Mouse (Mus musculus) CH12.LX (cell line): Measurements from ENCODE around the gene Coq10a.

ENCODE experiments used
- CTCF ChIP-seq, 2 experiments: IDR thresholded peaks in 1 of 2; conservative IDR thresholded peaks in 1 of 2; 2 replicates each; pipeline ENCODE4 v1.5.1; 2011 to 2012; ENCODE audit warnings: low read depth in 2 of 2, low read length in 2 of 2, improper control_type of control experiment in 1 of 2, inconsistent platforms in 1 of 2, mild to moderate bottlenecking in 1 of 2, moderate library complexity in 1 of 2
- E2F4 ChIP-seq: IDR thresholded peaks from 2 replicates; pipeline ENCODE4 v1.6.1; 2011; ENCODE audit warnings: low read depth, low read length, improper control_type of control experiment; ENCODE audit not compliant: insufficient replicate concordance
- EP300 ChIP-seq: IDR thresholded peaks from 2 replicates; pipeline ENCODE4 v1.6.1; 2011; ENCODE audit warnings: low read length, improper control_type of control experiment
- MAX ChIP-seq: IDR thresholded peaks from 2 replicates; pipeline ENCODE4 v1.6.1; 2011; ENCODE audit warnings: low read length, improper control_type of control experiment
- SMC3 ChIP-seq: IDR thresholded peaks from 2 replicates; pipeline ENCODE4 v1.6.1; 2011; ENCODE audit warnings: low read depth, low read length, improper control_type of control experiment
- TCF12 ChIP-seq: IDR thresholded peaks from 2 replicates; pipeline ENCODE4 v1.6.1; 2014; ENCODE audit warnings: low read depth, mild to moderate bottlenecking, inconsistent platforms, low read length, improper control_type of control experiment
- USF1 ChIP-seq: IDR thresholded peaks from 2 replicates; pipeline ENCODE4 v1.6.1; 2014; ENCODE audit warnings: low read depth, mild to moderate bottlenecking, inconsistent platforms, low read length, improper control_type of control experiment
- ZC3H11A ChIP-seq: IDR thresholded peaks from 2 replicates; pipeline ENCODE4 v1.6.1; 2012; ENCODE audit warnings: low read depth, mild to moderate bottlenecking, inconsistent platforms, low read length, improper control_type of control experiment

- TF ChIP-seq MAX (no peak), SMC3 (no peak), CTCF (conservative IDR thresholded peaks at IDR 0.05 in 1 of 2, IDR thresholded peaks at IDR 0.05 in 1 of 2; ENCODE audit: low read depth in 2 of 2, low read length in 2 of 2) (no peak), ZC3H11A (no peak), USF1 (no peak), EP300 (no peak), E2F4 (no peak), TCF12 (no peak)
Observed at GRCm38 (mm10) chr10:128412558-128412957, 43.8 kb upstream of the Coq10a start.
